Comparison of ENCODE assay signal across 25 mouse cellular contexts in genomic region chr1:164888563-164888962, GRCm38 (mm10). TPM values are rescaled to one million over a fixed set of nuclear protein-coding genes. Genes with fewer than 3 reads are reported as not detected.
DNase-seq lines count a peak whose midpoint lies in the region; ATAC-seq and TF ChIP-seq lines count a peak whose summit lies in the region.
"Had no signal": no experiment of that assay in that cellular context is flagged by ENCODE, and none has a peak within 500 bp of the region (broad histone marks: within the 10 kb centered on the region; RNA-seq: fewer than 3 reads in every experiment).

No protein-coding gene starts in this region.

- ATAC-seq in heart, embryonic 14.5 days (ENCODE audit: insufficient number of reproducible peaks, insufficient read depth, low FRiP score, low read depth): no peak
- peak; percentile 51 for ATAC-seq in CD4-positive, CD25-positive, alpha-beta regulatory T cell, adult 4 months
- ATAC-seq in hindbrain, postnatal 0 days: no peak
- ATAC-seq: forebrain, embryonic 13.5 days; forebrain, postnatal 0 days; hindbrain, embryonic 16.5 days; intestine, embryonic 15.5 days had no signal

- peak overlapping the region; percentile 4; the same call in 1 of the 2 replicates for H3K9ac ChIP-seq in heart, embryonic 14.5 days (ENCODE audit: low read length)
- no peak overlapping the region for H3K9ac ChIP-seq in hindbrain, postnatal 0 days (replicated peaks; ENCODE audit: low read length)
- H3K9ac ChIP-seq: forebrain, embryonic 13.5 days; forebrain, postnatal 0 days; hindbrain, embryonic 12.5 days; intestine, embryonic 15.5 days had no signal

- no peaks in the 10 kb centered on the region for H3K9me3 ChIP-seq in heart, embryonic 14.5 days (ENCODE audit: control insufficient read depth, low read length)
- H3K9me3 ChIP-seq in hindbrain, postnatal 0 days (ENCODE audit: low read length): no peaks in the 10 kb centered on the region
- H3K9me3 ChIP-seq: forebrain, embryonic 13.5 days; heart, embryonic 10.5 days; hindbrain, embryonic 12.5 days; intestine, embryonic 15.5 days had no signal

- H3K36me3 ChIP-seq in heart, embryonic 14.5 days (ENCODE audit: control insufficient read depth, insufficient read depth, low read length): no peaks in the 10 kb centered on the region
- H3K36me3 ChIP-seq in hindbrain, postnatal 0 days (ENCODE audit: insufficient read depth, low read length): no peaks in the 10 kb centered on the region
- H3K36me3 ChIP-seq: heart, embryonic 10.5 days; hindbrain, embryonic 12.5 days; intestine, embryonic 15.5 days had no signal

- H3K27ac ChIP-seq in heart, embryonic 14.5 days (replicated peaks in 1 of 2; ENCODE audit: control insufficient read depth in 1 of 2, insufficient read depth in 1 of 2, low read depth in 2 of 2, low read length in 2 of 2): peak overlapping the region in 1 of 2 experiments; percentile 37; a peak in 2 of 4 replicates
- H3K27ac ChIP-seq in hindbrain, postnatal 0 days: no peak overlapping the region
- H3K27ac ChIP-seq: forebrain, embryonic 13.5 days; heart, embryonic 10.5 days; hindbrain, embryonic 12.5 days; intestine, embryonic 15.5 days had no signal

- H3K4me1 ChIP-seq in heart, embryonic 14.5 days (ENCODE audit: control insufficient read depth in 2 of 2, insufficient read depth in 2 of 2, low read length in 2 of 2): peaks cover 8 to 32% of the 10 kb centered on the region in 2 experiments; a peak in 3 of 4 replicates
- H3K4me1 ChIP-seq in hindbrain, postnatal 0 days (ENCODE audit: insufficient read depth, low read length): no peaks in the 10 kb centered on the region
- H3K4me1 ChIP-seq: forebrain, embryonic 13.5 days; hindbrain, embryonic 12.5 days had no signal

- TF ChIP-seq CTCF in hindbrain, postnatal 0 days (IDR thresholded peaks at IDR 0.05; ENCODE audit: low read depth): no peak

- H3K4me2 ChIP-seq in heart, embryonic 14.5 days (ENCODE audit: low read length): no peak overlapping the region
- no peak overlapping the region for H3K4me2 ChIP-seq in hindbrain, postnatal 0 days (ENCODE audit: low read depth, low read length)
- H3K4me2 ChIP-seq: forebrain, embryonic 13.5 days; hindbrain, embryonic 12.5 days; intestine, embryonic 15.5 days had no signal

- DNase-seq in heart, postnatal 36 days: no peak
- peak; percentile 39 for DNase-seq in CD4-positive helper T cell, adult 2 months (ENCODE audit: low read depth, low spot score)
- peak; percentile 10 for DNase-seq in induced T-regulatory cell, adult 2 months (ENCODE audit: low read depth)
- no peak for DNase-seq in spleen, adult 18-20 months
- DNase-seq in hindbrain, postnatal 0 days (ENCODE audit: low spot score): no peak
- DNase-seq: adrenal gland, adult 2 months; adrenal gland, postnatal 25 days; cerebellum, adult 18-20 months; cerebellum, adult 9-11 months; cerebellum, postnatal 36 days; forebrain, postnatal 0 days; gastrocnemius, postnatal 14 days; heart, postnatal 4 days; kidney, adult 2 months had no signal

- no peaks in the 10 kb centered on the region for H3K27me3 ChIP-seq in heart, embryonic 14.5 days (ENCODE audit: control insufficient read depth, insufficient read depth, low read length)
- H3K27me3 ChIP-seq in hindbrain, postnatal 0 days (ENCODE audit: insufficient read depth, low read length): no peaks in the 10 kb centered on the region
- H3K27me3 ChIP-seq: forebrain, embryonic 13.5 days; hindbrain, embryonic 12.5 days; intestine, embryonic 15.5 days had no signal

- H3K4me3 ChIP-seq in heart, embryonic 14.5 days (ENCODE audit: control insufficient read depth in 1 of 2, insufficient read depth in 1 of 2, low read depth in 1 of 2, low read length in 2 of 2): no peak overlapping the region
- H3K4me3 ChIP-seq in hindbrain, postnatal 0 days (ENCODE audit: low read length): no peak overlapping the region
- H3K4me3 ChIP-seq: forebrain, embryonic 13.5 days; heart, embryonic 10.5 days; hindbrain, embryonic 12.5 days; intestine, embryonic 15.5 days had no signal

- intact Hi-C loops in heart, postnatal 36 days (cut with DNase I): no loop called here

- 41% methylated on average over 6 of the region's 6 CpGs for WGBS in heart, embryonic 14.5 days
- 74% methylated on average over 6 of the region's 6 CpGs for WGBS in hindbrain, postnatal 0 days

RNA-seq across cellular contexts. Expression of gene Xcl1, which starts 46.8 kb away (rescaled TPM):
- not detected in 2 replicates for polyA plus RNA-seq in heart, embryonic 14.5 days (2014; fragmentation: Nextera tagmentation; extraction: Ambion mirVana)
- total RNA-seq in heart, postnatal 36 days (2021): not detected
- 1 to 10 TPM; 4.4 to 8.0 TPM for polyA plus RNA-seq in CD4-positive, CD25-positive, alpha-beta regulatory T cell, adult 4 months (2017; shearing (Covaris generic))
- total RNA-seq in hindbrain, postnatal 0 days (2014; rRNA removed): not detected in 2 replicates
- polyA plus RNA-seq in hindbrain, postnatal 0 days (2015; fragmentation: Nextera tagmentation; extraction: Ambion mirVana): not detected in 2 replicates
- total RNA-seq: adrenal gland, postnatal 25 days; forebrain, postnatal 0 days; gastrocnemius, adult 18-20 months; gastrocnemius, postnatal 14 days; granulocyte monocyte progenitor cell, adult 5-6 weeks; heart, postnatal 4 days; MEL had no signal
- polyA plus RNA-seq: adrenal gland, adult 2 months; embryonic facial prominence, embryonic 14.5 days; forebrain, embryonic 13.5 days; forebrain, postnatal 0 days; heart, embryonic 10.5 days; hindbrain, embryonic 12.5 days; hindbrain, embryonic 16.5 days; intestine, embryonic 15.5 days had no signal

Comparison
In these comparisons a context has a peak if more than half of its experiments do, and no peak if none do; other contexts are left out.
1. DNase-seq: peak in CD4-positive helper T cell, adult 2 months (single experiment) and induced T-regulatory cell, adult 2 months (single experiment); none in heart, postnatal 36 days (0 of 2), spleen, adult 18-20 months (0 of 2) and hindbrain, postnatal 0 days (single experiment).